Mouse (Mus musculus) adrenal gland, postnatal 36 days (tissue): Measurements from ENCODE around the gene Grk4. TPM values are rescaled to one million over a fixed set of nuclear protein-coding genes. Genes with fewer than 3 reads are reported as not detected.
A peak's percentile ranks its signal among the peaks of the same experiment; 100 is the strongest.
"Not testable (repeated sequence)": the region's sequence is repeated elsewhere in the genome, so short reads cannot be mapped to it uniquely, and the experiment has no call there.

ENCODE experiments used
- DNase-seq, 2 experiments: peaks; one replicate each; pipeline ENCODE4 v3.0.0; 2021; ENCODE audit warnings: mixed read lengths in 1 of 2
- microRNA-seq: library from miRNA; unstranded; fragments of <30 nt; microRNA quantifications from one replicate; pipeline ENCODE4 v1.2.0, GENCODE M21; 2021
- total RNA-seq, 2 experiments: library from RNA; stranded (reverse); gene quantifications; 2 replicates each; pipeline ENCODE4 v1.2.3; 2021

Grk4 gene
- total RNA-seq, 2 experiments from 2014 or later, result 3.3 TPM

DNA sequence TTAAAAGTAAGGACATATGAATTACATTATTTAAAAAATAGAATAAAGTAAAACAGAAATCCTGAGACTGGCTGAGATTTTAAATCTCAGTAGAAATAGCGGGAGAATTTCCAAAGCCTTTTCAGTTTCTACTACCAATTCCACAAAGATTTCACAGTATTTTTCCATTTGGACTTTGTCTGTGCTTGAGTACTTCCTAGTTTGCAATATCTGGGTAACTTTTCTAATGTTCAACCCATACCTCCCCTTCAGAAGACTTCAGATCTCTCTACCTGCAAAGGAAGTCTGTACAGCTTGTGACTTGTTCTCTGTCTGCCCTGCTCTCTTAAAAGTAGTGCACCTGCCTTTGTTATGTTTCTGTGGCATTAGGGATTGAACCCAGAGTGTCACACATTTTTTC, 48.3 kb downstream of the Grk4 start:
- DNase-seq, result no peak

DNA sequence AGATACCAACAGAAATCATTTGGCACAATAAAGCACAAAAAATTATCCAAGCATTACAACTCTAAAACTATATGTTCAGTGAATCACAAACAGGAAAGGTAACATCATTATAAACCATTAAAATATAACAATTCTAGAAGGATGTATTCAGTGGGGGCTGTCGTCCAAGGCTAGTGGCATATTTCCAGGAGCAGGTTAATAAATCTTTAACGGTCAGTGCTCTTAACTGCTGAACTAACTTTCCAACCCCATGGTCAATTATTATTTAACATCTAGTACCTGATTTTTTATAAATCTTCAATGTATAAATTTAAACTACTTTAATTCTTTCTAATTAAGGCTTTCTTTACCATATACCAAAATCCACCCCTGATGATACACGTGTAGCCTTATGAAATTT, 54.2 kb downstream of the Grk4 start:
- DNase-seq, result not testable (repeated sequence)

DNA sequence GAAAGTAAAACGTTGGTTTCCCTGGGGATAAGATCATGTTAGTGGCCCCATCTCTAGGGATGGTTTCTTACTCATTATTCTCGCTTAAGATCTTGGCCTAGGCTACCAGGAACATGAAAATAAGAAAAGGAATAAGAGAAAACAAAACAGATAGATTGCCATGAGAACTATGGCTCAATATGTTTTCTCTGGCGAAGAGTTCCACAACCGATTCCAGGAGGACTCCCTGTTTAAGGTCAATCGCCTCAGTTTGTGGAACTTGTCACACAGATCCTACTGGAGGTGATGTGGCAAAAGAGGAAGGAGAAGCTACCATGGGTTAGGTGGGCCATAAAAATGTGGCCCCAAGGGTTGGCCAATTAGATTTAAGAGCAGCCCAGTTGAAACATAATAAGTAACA, 54.6 kb downstream of the Grk4 start:
- no peak for DNase-seq

DNA sequence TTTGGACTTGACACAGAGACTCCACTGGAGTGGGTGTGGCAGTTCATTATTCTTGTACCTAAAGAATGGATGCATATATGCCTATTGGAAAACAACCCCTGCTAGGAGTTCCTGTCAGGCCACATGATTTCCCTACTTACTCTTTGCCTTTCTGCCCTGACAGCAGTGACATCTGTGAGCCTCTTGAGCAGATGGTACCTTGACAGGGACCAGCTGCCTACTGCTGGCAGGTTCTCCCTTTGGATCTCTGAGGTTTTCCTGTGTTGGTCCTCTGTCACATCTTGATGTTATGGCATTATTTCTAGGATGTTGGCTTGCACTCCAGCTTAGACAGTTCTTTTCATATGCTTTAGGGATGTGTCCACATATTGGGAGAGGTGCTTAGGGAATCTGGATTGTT, 69.0 kb downstream of the Grk4 start:
- no peak for DNase-seq

DNA sequence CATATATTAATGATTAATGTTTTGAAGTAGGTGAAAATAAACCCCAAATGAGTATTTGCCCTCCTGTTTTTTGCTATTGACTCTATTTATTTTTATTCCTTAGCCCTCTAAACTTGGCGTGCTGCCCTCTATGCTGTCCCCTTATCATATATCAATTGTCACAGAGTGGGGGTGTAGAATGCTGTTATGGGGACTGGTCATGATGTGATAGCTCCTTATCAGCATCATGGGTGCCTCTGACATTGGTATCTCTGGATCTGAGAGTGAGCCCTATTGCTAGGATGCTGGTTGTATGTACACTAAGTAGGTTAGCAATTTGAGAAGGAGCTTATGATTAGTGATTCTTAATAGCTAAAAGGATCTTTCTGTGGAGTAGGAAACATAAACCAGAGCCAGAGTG, 70.1 kb downstream of the Grk4 start:
- DNase-seq, result no peak

DNA sequence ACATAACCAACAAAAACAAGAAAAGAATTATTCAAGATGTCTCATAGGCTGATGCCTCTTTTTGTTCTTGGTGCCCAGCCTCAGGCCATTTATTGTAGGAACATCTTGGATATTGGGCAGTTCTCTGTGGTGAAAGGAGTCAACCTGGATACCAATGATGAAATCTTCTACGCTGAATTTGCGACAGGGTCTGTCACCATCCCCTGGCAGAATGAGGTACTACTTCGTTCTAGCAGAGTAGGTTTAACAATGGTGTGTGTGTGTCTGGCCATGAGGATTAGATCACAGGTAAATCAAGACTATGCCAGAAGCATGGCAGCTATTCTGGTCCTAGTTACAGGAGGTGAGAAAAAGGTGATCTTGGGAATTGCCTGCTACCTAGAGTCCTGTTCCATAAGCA, 91.3 kb downstream of the Grk4 start:
- no peak for DNase-seq

DNA sequence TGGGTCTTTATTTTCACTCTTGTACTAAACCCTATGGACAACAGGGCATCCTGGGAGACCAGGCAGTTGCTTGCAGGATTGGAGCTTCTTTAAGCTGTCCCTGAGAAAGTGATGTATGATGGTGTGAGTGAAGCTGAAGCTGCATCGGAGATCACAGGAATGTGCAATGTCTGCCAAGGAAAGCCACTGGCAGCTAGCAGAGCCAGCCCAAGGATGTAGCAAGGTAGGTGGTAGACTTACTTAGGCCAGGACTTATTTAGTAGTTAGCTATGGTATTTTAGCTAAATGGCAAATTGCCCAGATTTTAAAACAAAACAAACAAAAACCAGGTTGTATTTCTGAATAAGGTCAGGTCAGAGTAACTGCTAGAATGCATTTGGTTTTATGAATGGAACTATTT, 98.6 kb downstream of the Grk4 start:
- no peak for DNase-seq

DNA sequence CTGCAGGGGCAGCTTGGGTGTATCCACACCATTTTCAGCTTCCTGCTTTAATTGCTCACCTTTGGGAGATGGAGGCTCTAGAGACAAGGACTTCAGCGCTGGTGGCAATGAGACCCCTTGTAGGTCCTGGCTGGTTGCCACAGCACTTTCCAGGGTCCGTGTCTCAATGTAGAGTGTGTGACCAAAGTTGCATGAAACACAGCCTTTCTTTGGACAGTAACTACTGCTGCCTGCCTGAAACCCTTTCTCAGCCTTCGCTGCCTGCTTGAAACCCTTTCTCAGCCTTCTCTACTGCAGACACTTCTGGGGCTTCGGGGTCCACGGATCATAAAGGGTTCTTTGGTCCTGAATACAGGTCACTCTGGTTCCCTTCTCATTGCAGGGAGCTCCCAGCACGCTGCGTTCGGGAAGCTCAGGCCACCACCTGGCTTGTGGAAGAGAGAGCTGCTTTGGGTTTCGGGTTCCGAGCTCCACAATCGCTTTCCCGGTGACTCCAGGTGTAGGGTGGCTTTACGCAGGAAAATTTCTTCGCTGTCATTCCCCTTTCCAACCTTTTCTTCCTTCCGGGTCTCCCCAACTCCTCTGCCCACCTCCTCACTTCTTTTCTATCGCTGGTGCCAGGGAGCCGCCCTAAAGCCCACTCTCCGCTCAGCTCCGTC, 100.8 kb downstream of the Grk4 start:
- no peak for DNase-seq

DNA sequence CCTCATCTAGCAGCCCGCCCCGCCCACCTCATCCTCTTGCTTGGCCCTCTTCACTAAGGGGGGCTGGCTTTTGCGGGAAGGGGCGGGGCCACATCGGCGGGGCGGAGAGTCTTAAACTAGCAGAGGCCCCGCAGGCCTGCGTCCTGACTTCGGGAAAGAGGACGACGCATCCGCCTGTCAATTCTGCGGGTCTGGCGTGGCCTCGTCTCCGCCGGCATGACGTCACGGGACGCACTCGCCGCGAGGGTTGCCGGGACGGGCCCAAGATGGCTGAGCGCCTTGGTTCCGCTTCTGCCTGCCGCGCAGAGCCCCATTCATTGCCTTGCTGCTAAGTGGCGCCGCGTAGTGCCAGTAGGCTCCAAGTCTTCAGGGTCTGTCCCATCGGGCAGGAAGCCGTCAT, 101.3 kb downstream of the Grk4 start, which contains the start of gene Htt:
TSS of gene Htt (plus strand) at position 232 of the 400 bp plus-strand sequence.
- peak; percentile 98 to 99 for DNase-seq

DNA sequence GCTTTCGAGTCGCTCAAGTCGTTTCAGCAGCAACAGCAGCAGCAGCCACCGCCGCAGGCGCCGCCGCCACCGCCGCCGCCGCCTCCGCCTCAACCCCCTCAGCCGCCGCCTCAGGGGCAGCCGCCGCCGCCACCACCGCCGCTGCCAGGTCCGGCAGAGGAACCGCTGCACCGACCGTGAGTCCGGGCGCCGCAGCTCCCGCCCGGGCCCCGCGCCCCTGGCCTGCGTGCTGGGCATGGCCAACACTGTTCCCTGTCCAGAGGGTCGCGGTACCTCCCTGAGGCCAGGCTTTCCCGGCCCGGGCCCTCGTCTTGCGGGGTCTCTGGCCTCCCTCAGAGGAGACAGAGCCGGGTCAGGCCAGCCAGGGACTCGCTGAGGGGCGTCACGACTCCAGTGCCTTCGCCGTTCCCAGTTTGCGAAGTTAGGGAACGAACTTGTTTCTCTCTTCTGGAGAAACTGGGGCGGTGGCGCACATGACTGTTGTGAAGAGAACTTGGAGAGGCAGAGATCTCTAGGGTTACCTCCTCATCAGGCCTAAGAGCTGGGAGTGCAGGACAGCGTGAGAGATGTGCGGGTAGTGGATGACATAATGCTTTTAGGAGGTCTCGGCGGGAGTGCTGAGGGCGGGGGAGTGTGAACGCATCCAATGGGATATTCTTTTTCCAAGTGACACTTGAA, 101.9 kb downstream of the Grk4 start:
- peak; percentile 36 to 50 for DNase-seq

DNA sequence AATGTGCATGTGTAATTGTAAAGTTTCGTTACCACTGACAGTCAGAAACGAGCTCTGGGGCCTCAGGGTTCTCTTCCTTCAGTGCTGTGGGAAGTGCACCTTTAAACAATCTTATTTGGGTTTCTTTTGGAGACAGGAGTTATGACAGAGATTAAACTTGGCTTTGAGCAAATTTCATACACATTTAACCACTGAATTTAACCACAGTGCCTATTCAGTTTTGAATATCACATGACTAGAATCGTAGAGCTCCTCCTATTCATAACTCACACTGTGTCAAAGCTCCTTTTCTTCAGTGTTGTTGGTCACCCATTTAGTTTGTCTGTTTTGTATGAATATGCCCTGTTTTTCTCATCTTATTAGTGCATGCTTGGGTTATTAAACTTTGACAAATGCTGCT, 111.6 kb downstream of the Grk4 start:
- DNase-seq, result no peak

DNA sequence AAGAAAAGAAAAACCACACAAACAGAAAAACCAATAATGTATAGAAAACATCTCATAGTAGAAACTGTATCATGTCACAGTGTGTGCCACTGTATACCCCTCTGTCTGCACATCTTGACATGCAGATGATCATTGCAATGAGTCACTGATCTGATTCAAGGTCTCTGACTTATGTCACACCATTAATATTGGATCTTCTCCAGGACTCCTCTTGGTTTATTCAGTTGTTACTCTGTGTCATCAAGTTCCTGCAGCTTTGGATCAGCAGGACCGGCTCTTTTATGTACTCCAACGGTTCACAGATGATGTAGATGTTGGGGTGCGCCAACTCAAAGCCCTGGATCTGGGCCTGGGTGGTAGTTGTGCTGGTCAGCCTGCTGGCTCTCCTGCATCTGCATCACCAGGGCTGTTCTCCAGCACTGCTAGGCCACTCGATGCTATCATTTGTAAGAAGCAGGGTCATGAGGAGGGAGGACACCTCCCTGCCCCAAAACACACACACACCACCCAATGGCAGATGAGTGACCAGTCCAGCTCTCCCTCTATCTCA, 112.6 kb downstream of the Grk4 start:
- DNase-seq, result peak; percentile 16 to 42

DNA sequence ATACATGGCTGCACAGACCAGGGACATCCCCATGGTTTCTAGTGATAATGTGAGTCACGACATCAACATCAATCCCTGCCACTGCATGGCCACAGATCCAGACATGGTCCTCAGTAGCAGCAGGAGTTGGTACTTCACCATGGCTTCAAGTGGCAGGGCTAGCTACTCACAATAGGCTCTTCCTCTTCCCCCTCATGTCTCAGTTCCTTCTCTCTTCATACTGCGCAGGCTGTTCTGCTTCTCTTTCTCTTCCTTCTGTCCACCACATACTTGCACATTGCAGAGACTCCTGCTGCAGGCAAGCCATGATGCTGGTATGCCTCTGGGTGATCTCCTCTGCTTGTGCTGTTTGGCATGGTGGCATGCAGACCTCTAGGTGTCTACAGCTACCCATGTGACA, 113.2 kb downstream of the Grk4 start:
- peak; percentile 10 to 24 for DNase-seq

DNA sequence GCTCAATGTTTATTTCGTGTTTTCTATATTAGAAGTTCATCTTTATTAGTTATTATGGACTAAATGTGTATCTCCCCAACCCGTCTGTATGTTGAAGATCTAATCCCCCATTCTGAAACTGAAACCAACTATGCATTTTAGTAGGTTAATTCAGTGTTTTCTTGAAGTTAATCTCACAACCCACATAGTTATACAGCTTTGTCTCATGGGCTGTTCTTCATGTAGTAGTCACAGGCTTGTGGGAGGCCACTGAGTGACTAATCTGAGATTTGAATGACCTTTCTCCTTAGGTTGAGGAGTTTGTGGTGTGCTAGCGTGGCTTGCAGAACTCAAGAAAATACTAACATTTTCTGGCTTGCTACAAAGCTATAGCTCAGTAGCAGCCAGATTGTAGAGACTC, 124.8 kb downstream of the Grk4 start:
- peak in 1 of 2 experiments; percentile 5 for DNase-seq

DNA sequence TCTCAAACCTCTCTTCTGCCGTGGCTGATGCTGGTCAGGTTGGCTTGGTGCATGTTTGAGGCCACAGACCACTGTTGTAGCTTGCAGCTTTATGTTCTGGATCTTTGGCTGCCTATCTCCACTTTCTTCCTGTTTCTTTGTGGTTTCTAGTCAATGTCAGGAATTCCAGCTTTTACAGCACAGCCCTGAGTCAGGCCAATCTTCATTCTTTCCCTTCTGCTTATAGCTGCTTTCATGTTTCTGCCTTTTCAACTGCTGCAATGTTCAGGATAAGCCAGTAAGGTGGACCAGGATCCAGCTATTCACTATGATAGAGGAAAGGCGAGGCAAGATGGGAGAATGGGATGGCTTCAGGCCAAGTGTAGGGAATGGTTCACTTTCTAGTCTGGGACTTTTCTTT, 131.0 kb downstream of the Grk4 start:
- DNase-seq, result no peak

DNA sequence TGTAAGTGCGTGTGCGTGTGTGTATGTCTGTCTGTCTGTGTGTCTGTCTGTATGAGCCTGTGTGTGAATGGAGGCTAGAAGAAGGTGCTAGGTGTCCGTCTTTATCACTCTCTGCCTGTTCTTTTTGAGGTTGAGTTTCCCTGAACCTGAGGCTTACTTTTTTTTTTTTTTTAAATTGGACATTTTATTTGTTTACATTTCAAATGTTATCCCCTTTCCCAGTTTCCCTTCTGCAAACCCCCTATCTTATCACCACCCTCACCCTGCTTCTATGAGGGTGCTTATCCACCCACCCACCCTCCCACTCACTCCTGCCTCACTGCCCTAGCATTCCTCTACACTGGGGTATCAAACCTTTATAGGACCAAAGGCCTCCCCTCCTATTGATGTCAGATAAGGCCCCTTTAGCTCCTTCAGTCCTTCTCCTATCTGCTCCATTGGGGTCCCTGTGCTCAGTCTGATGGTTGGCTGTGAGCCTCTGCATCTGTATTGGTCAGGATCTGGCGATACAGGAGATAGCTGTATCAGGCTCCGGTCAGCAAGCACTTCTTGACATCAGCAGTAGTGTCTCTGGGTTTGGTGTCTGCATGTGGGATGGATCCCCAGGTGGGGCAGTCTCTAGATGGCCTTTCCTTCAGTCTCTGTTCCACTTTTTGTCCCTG, 140.2 kb downstream of the Grk4 start:
- DNase-seq, result no peak

Small RNA genes within 50 kb of the gene (microRNA-seq; reads per million reads assigned to microRNA genes)
- not detected for gene Mir467g

Other genes starting within 250 kb of the Grk4 start
- 10 to 100 TPM; 15.0 to 16.8 TPM for gene Tnip2, start 146.4 kb upstream of the Grk4 start, total RNA-seq
- gene Sh3bp2, start 134.5 kb upstream of the Grk4 start, total RNA-seq, result 10 to 100 TPM; 15.4 to 17.3 TPM
- 100 to 1,000 TPM; 141 to 156 TPM for gene Add1, start 86.7 kb upstream of the Grk4 start, total RNA-seq
- gene Mfsd10, start 23.2 kb upstream of the Grk4 start, total RNA-seq, result 10 to 100 TPM; 32.7 to 40.3 TPM
- 10 to 100 TPM; 22.0 to 32.4 TPM for gene Nop14, start 231 bp upstream of the Grk4 start, total RNA-seq
- gene Htt, start 101.4 kb downstream of the Grk4 start, total RNA-seq, result 10 to 100 TPM; 28.0 to 42.0 TPM
- gene Msantd1, start 247.6 kb downstream of the Grk4 start, total RNA-seq, result 1 to 10 TPM; 1.5 to 2.5 TPM